Mouse (Mus musculus) small intestine, adult 2 months (tissue): ENCODE results near the gene Olfr1293-ps. TPM values are rescaled to one million over a fixed set of nuclear protein-coding genes. Genes with fewer than 3 reads are reported as not detected.

Experiments used
- H3K27ac ChIP-seq: fragments of 200-500 bp; 2 replicates; pipeline ENCODE4 v1.5.1; 2012; ENCODE audit warnings: low read depth, low read length, control low read depth, inconsistent platforms; ENCODE audit not compliant: insufficient read depth
- H3K27me3 ChIP-seq: fragments of 200-500 bp; 2 replicates; pipeline ENCODE4 v1.6.1; 2012; ENCODE audit warnings: mild to moderate bottlenecking, moderate library complexity, low read length, inconsistent platforms; ENCODE audit not compliant: control insufficient read depth, insufficient read depth
- H3K36me3 ChIP-seq: fragments of 200-500 bp; 2 replicates; pipeline ENCODE4 v1.6.1; 2012; ENCODE audit warnings: mild to moderate bottlenecking, low read length, control low read depth, inconsistent platforms; ENCODE audit not compliant: control insufficient read depth, insufficient read depth
- H3K4me1 ChIP-seq: fragments of 200-500 bp; 2 replicates; pipeline ENCODE4 v1.6.1; 2012; ENCODE audit warnings: low read length, inconsistent platforms, mixed read lengths; ENCODE audit not compliant: control insufficient read depth, insufficient read depth, insufficient read length
- H3K4me3 ChIP-seq: fragments of 200-500 bp; 2 replicates; pipeline ENCODE4 v1.5.1; 2012; ENCODE audit warnings: low read depth, mild to moderate bottlenecking, control low read depth, inconsistent platforms, low read length, moderate library complexity
- CTCF ChIP-seq: fragments of 200-500 bp; IDR thresholded peaks from 2 replicates; pipeline ENCODE4 v1.5.1; 2012; ENCODE audit warnings: low read depth, mild to moderate bottlenecking, control low read depth, inconsistent platforms, low read length, moderate library complexity, mixed read lengths; ENCODE audit not compliant: insufficient replicate concordance, insufficient read length; ENCODE audit errors: extremely low read depth
- POLR2A ChIP-seq: fragments of 200-500 bp; IDR thresholded peaks from 2 replicates; pipeline ENCODE4 v1.6.1; 2012; ENCODE audit warnings: low read depth, mild to moderate bottlenecking, control low read depth, inconsistent platforms, low read length, moderate library complexity
- WGBS: fragments of 180-500 bp; shearing (Covaris S2); methylation state at CpG from one replicate; pipeline ENCODE4 v1.1.7; 2018; 5-methylcytosine and 5-hydroxymethylcytosine counted together
- polyA plus RNA-seq: library from polyadenylated mRNA; depleted of rRNA; stranded (reverse); fragments of >200 nt; gene quantifications from 2 replicates; pipeline ENCODE4 v1.2.3, GENCODE M21; 2012; rRNA removed

Gene Olfr1293-ps
- not detected in 2 replicates for polyA plus RNA-seq

- Histone ChIP-seq H3K36me3 (no peaks in the 10 kb centered on the region), H3K4me1 (no peaks in the 10 kb centered on the region), H3K4me3 (no peak within 1 kb of the TSS), H3K27ac (no peak within 1 kb of the TSS), H3K27me3 (no peaks in the 10 kb centered on the region)
- WGBS, result 90% methylated on average over 1 of the region's 1 CpGs
- no peak for TF ChIP-seq POLR2A
- no peak for TF ChIP-seq CTCF
These were observed at the start of gene Olfr1293-ps for GRCm38 (mm10) chr2:111524903-111525302. Gene Olfr1293-ps (plus strand): TSS chr2:111525203.

- H3K4me1 ChIP-seq, result no peaks in the 10 kb centered on the region
- H3K27me3 ChIP-seq, result no peaks in the 10 kb centered on the region
- no peak within 1 kb of the TSS for H3K27ac ChIP-seq
- H3K36me3 ChIP-seq, result no peaks in the 10 kb centered on the region
- TF ChIP-seq CTCF (no peak), POLR2A (no peak)
- no peak within 1 kb of the TSS for H3K4me3 ChIP-seq
- 63% methylated on average over 1 of the region's 1 CpGs for WGBS
These were observed 44.5 kb upstream of the Olfr1293-ps start, which contains the start of gene Olfr1289 for GRCm38 (mm10) chr2:111480519-111480918. Gene Olfr1289 (plus strand): TSS chr2:111480819.

GRCm38 (mm10) chr2:111493729-111494128 is 31.3 kb upstream of the Olfr1293-ps start, which contains the start of gene Olfr1290:
Gene Olfr1290 (minus strand): TSS chr2:111493829.
- TF ChIP-seq CTCF (no peak), POLR2A (no peak)
- H3K4me1 ChIP-seq, result no peaks in the 10 kb centered on the region

DNA sequence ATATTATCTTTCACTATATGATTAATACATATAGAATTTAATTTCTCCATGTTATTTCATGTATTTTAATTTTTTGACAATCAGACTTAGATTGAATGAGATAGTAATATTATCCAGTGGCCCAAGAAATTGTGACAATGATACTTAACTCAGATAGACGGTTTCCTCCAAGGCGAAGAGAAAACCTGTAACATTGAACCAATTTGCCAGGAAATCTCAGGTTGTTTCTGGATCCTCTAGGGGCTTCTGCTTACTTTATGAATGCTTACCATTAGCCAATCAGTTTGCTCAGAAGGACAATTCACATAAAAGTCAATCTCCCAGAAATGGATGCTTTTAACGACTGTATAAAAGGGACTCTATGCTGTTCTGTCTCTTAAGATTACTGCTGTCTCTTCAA is 28.1 kb upstream of the Olfr1293-ps start, which contains the start of gene Olfr1291-ps1:
TSS of gene Olfr1291-ps1 (plus strand) at position 301 of the 400 bp plus-strand sequence.
- Histone ChIP-seq H3K27me3 (no peaks in the 10 kb centered on the region), H3K4me1 (no peaks in the 10 kb centered on the region), H3K27ac (no peak within 1 kb of the TSS), H3K4me3 (no peak within 1 kb of the TSS), H3K36me3 (no peaks in the 10 kb centered on the region)
- no peak for TF ChIP-seq POLR2A
- no peak for TF ChIP-seq CTCF
- 92% methylated on average over 3 of the region's 3 CpGs for WGBS

More at GRCm38 (mm10) chr2:111493729-111494128, 31.3 kb upstream of the Olfr1293-ps start, which contains the start of gene Olfr1290:
- Histone ChIP-seq H3K27me3 (no peaks in the 10 kb centered on the region), H3K4me3 (no peak within 1 kb of the TSS), H3K27ac (no peak within 1 kb of the TSS), H3K36me3 (no peaks in the 10 kb centered on the region)
- 69% methylated on average over 5 of the region's 5 CpGs for WGBS

DNA sequence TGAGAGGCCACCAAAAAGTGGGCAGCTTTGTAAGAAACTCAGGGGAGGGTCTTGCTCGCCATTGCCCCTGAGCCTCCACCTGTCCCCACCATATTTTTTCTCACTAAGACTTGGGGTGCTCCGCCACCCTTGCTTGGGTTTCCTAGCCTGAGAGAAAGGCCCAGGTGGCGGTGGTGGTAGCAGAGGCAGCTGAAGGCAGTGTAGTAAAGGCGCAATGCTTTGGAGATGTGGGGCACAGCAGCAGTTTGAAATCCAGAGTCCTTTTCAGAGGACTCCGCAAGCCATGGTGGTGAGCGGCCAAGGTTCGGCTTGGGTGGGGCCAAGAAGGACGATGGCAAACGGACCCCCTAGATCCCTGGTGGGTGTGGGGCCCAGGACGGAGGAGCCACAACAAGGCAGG is 7.6 kb upstream of the Olfr1293-ps start:
- 82% methylated on average over 10 of the region's 10 CpGs for WGBS
- Histone ChIP-seq H3K4me3 (no peak overlapping the region), H3K27ac (no peak overlapping the region), H3K27me3 (no peaks in the 10 kb centered on the region), H3K4me1 (no peaks in the 10 kb centered on the region), H3K36me3 (no peaks in the 10 kb centered on the region)
- TF ChIP-seq POLR2A, result no peak
- TF ChIP-seq CTCF, result no peak

DNA sequence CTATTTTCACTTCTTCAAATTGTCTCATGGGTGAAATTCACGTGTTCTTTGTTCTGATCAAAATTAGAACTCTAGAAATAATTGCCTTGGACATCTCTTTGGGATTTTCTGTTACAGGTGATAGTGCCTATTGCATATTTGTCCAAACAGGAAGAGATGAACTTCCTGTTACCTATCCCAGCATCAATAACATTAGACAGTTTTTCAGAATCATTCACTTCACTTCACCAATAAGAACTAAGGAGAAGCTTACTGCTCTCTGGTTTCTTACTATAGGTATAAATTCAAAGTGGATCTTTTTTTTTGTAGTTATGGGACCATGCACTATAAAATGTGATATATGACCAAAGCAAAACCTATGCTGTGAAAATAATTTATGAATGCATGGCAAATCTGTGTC is 15.2 kb downstream of the Olfr1293-ps start, which contains the start of gene Olfr1294:
TSS of gene Olfr1294 (minus strand) at position 101 of the 400 bp plus-strand sequence.
- Histone ChIP-seq H3K27me3 (no peaks in the 10 kb centered on the region), H3K27ac (no peak within 1 kb of the TSS), H3K4me1 (no peaks in the 10 kb centered on the region), H3K36me3 (no peaks in the 10 kb centered on the region), H3K4me3 (no peak within 1 kb of the TSS)
- TF ChIP-seq POLR2A (no peak), CTCF (no peak)
- 38% methylated on average over 1 of the region's 1 CpGs for WGBS

GRCm38 (mm10) chr2:111569581-111569980 is 44.6 kb downstream of the Olfr1293-ps start, which contains the start of gene Olfr1295:
Gene Olfr1295 (minus strand): TSS chr2:111569681.
- Histone ChIP-seq H3K4me3 (no peak within 1 kb of the TSS), H3K27me3 (no peaks in the 10 kb centered on the region), H3K4me1 (no peaks in the 10 kb centered on the region), H3K27ac (no peak within 1 kb of the TSS), H3K36me3 (no peaks in the 10 kb centered on the region)
- no peak for TF ChIP-seq CTCF
- no peak for TF ChIP-seq POLR2A

Other genes with a start within 250 kb of the Olfr1293-ps start
- not detected in 2 replicates for gene Olfr1278, start 235.1 kb upstream of the Olfr1293-ps start, polyA plus RNA-seq
- gene Olfr1279, start 224.6 kb upstream of the Olfr1293-ps start, polyA plus RNA-seq, result not detected in 2 replicates
- gene Olfr1280, start 211.2 kb upstream of the Olfr1293-ps start, polyA plus RNA-seq, result not detected in 2 replicates
- gene Olfr1281, start 198.7 kb upstream of the Olfr1293-ps start, polyA plus RNA-seq, result not detected in 2 replicates
- not detected in 2 replicates for gene Olfr1282, start 189.1 kb upstream of the Olfr1293-ps start, polyA plus RNA-seq
- not detected in 2 replicates for gene Olfr1283, start 158.4 kb upstream of the Olfr1293-ps start, polyA plus RNA-seq
- not detected in 2 replicates for gene Olfr1284, start 149.7 kb upstream of the Olfr1293-ps start, polyA plus RNA-seq
- gene Olfr1286, start 102.1 kb upstream of the Olfr1293-ps start, polyA plus RNA-seq, result not detected in 2 replicates
- gene Olfr1287, start 76.1 kb upstream of the Olfr1293-ps start, polyA plus RNA-seq, result not detected in 2 replicates
- not detected in 2 replicates for gene Olfr1288, start 51.1 kb upstream of the Olfr1293-ps start, polyA plus RNA-seq
- not detected in 2 replicates for gene Olfr1289, start 44.4 kb upstream of the Olfr1293-ps start, polyA plus RNA-seq
- not detected in 2 replicates for gene Olfr1290, start 31.4 kb upstream of the Olfr1293-ps start, polyA plus RNA-seq
- gene Olfr1291-ps1, start 28.0 kb upstream of the Olfr1293-ps start, polyA plus RNA-seq, result not detected in 2 replicates
- not detected in 2 replicates for gene Olfr1294, start 15.1 kb downstream of the Olfr1293-ps start, polyA plus RNA-seq
- not detected in 2 replicates for gene Olfr1295, start 44.5 kb downstream of the Olfr1293-ps start, polyA plus RNA-seq
- gene Olfr1297, start 101.3 kb downstream of the Olfr1293-ps start, polyA plus RNA-seq, result not detected in 2 replicates
- not detected in 2 replicates for gene Olfr1298, start 124.0 kb downstream of the Olfr1293-ps start, polyA plus RNA-seq
- gene Olfr1299, start 136.2 kb downstream of the Olfr1293-ps start, polyA plus RNA-seq, result not detected in 2 replicates
- gene Olfr1301, start 225.8 kb downstream of the Olfr1293-ps start, polyA plus RNA-seq, result not detected in 2 replicates